Comparison of ENCODE assay signal across 8 mouse cellular contexts in genomic region chr12:113100448-113101076, GRCm38 (mm10). TPM values are rescaled to one million over a fixed set of nuclear protein-coding genes. Genes with fewer than 3 reads are reported as not detected.
DNase-seq lines count a peak whose midpoint lies in the region; ATAC-seq and TF ChIP-seq lines count a peak whose summit lies in the region.

No protein-coding gene starts in this region.

- ATAC-seq in hindbrain, embryonic 11.5 days (ENCODE audit: low FRiP score) = no peak
- ATAC-seq in megakaryocyte-erythroid progenitor cell, adult 5-6 weeks (replicated peaks; ENCODE audit: low FRiP score, low TSS enrichment, poor library complexity, severe bottlenecking) = peak; percentile 31; the same call in 1 of the 2 replicates

- peak overlapping the region; percentile 99; the same call in 1 of the 2 replicates for H3K4me3 ChIP-seq in hindbrain, embryonic 10.5 days
- no peak overlapping the region for H3K4me3 ChIP-seq in hindbrain, embryonic 11.5 days (ENCODE audit: low read depth, low read length)
- H3K4me3 ChIP-seq in C2C12 (ENCODE audit: insufficient read depth, poor library complexity, severe bottlenecking) = no peak overlapping the region

- H3K9ac ChIP-seq in hindbrain, embryonic 11.5 days (ENCODE audit: low read depth, low read length) = no peak overlapping the region

- peak overlapping the region; percentile 1 for H3ac ChIP-seq in C2C12 (ENCODE audit: control insufficient read depth, insufficient read length, low read depth)

- peaks cover 2% of the 10 kb centered on the region for H3K9me3 ChIP-seq in hindbrain, embryonic 10.5 days
- H3K9me3 ChIP-seq in hindbrain, embryonic 11.5 days (ENCODE audit: control insufficient read depth, low read length) = no peaks in the 10 kb centered on the region

- DNase-seq in hindbrain, embryonic 10.5 days (ENCODE audit: low spot score) = no peak
- no peak for DNase-seq in hindbrain, embryonic 11.5 days (ENCODE audit: low spot score)
- DNase-seq in cerebellum, postnatal 10 days = peak; percentile 64 to 75
- peak; percentile 56 to 69 for DNase-seq in heart, postnatal 14 days
- DNase-seq in T-cell, adult 2 months (ENCODE audit: low spot score) = no peak
- no peak for DNase-seq in retina, embryonic 14.5 days (ENCODE audit: low spot score)

- no peak for TF ChIP-seq CTCF in C2C12 (IDR thresholded peaks at IDR 0.05; ENCODE audit: control insufficient read depth, insufficient read depth, insufficient read length)

- H3K79me2 ChIP-seq in C2C12 (ENCODE audit: control insufficient read depth, insufficient read depth) = peaks cover 82% of the 10 kb centered on the region

- intact Hi-C loops in heart, postnatal 14 days (cut with DNase I) = loop anchor here (2.0 kb wide), 1 partner anchor 96 kb away; no protein-coding TSS in a partner anchor

- no peaks in the 10 kb centered on the region for H3K27me3 ChIP-seq in hindbrain, embryonic 10.5 days (ENCODE audit: insufficient read depth, poor library complexity, severe bottlenecking)
- H3K27me3 ChIP-seq in hindbrain, embryonic 11.5 days (ENCODE audit: control insufficient read depth, insufficient read depth, low read length) = no peaks in the 10 kb centered on the region
- no peaks in the 10 kb centered on the region for H3K27me3 ChIP-seq in C2C12 (ENCODE audit: control insufficient read depth, insufficient read depth, insufficient read length)

- no peak overlapping the region for H3K4me2 ChIP-seq in hindbrain, embryonic 11.5 days (replicated peaks; ENCODE audit: low read depth, low read length)

- H3K4me1 ChIP-seq in hindbrain, embryonic 10.5 days (replicated peaks) = peaks cover 61% of the 10 kb centered on the region
- peaks cover 2% of the 10 kb centered on the region for H3K4me1 ChIP-seq in hindbrain, embryonic 11.5 days (replicated peaks; ENCODE audit: control insufficient read depth, insufficient read depth, low read length)

- WGBS in hindbrain, embryonic 10.5 days = 84% methylated on average over 5 of the region's 5 CpGs
- 88% methylated on average over 5 of the region's 5 CpGs for WGBS in hindbrain, embryonic 11.5 days

- no peak overlapping the region for H3K27ac ChIP-seq in hindbrain, embryonic 10.5 days
- no peak overlapping the region for H3K27ac ChIP-seq in hindbrain, embryonic 11.5 days (ENCODE audit: low read depth, low read length)

- H3K79me3 ChIP-seq in C2C12 (ENCODE audit: low read depth) = peaks cover 69% of the 10 kb centered on the region

- peaks cover 47% of the 10 kb centered on the region for H3K36me3 ChIP-seq in hindbrain, embryonic 10.5 days
- no peaks in the 10 kb centered on the region for H3K36me3 ChIP-seq in hindbrain, embryonic 11.5 days (ENCODE audit: control insufficient read depth, insufficient read depth, low read length)
- H3K36me3 ChIP-seq in C2C12 (ENCODE audit: control insufficient read depth, insufficient read depth) = peaks cover 10% of the 10 kb centered on the region

TF ChIP-seq in C2C12, 6 proteins besides CTCF, POLR2A, EP300 and RAD21:
- no peak for TF ChIP-seq CEBPB (IDR thresholded peaks at IDR 0.05; ENCODE audit: low read depth)
- TF ChIP-seq USF1 (IDR thresholded peaks at IDR 0.05; ENCODE audit: low read depth) = no peak
- no peak for TF ChIP-seq MYOD1 (IDR thresholded peaks at IDR 0.05; ENCODE audit: control insufficient read depth, insufficient read length, low read depth)
- TF ChIP-seq MAX (IDR thresholded peaks at IDR 0.05) = no peak
- TF ChIP-seq MYOG (IDR thresholded peaks at IDR 0.05; ENCODE audit: control insufficient read depth, extremely low read depth, insufficient read length) = no peak
- no peak for TF ChIP-seq FOSL1 (IDR thresholded peaks at IDR 0.05; ENCODE audit: insufficient read depth, low read length, poor library complexity, severe bottlenecking)

RNA-seq across cellular contexts. Expression of gene Mta1, which starts 2.5 kb away (rescaled TPM):
- 18.5 and 20.6 TPM in 2 replicates for polyA plus RNA-seq in hindbrain, embryonic 10.5 days (2016; fragmentation: Nextera tagmentation; extraction: Ambion mirVana)
- polyA plus RNA-seq in hindbrain, embryonic 11.5 days (2014; fragmentation: Nextera tagmentation; extraction: Ambion mirVana) = 17.2 and 19.4 TPM in 2 replicates
- 90.8 TPM for polyA plus RNA-seq in C2C12 (2012; fragmentation: generic; extraction: Trizol)
- total RNA-seq in heart, postnatal 14 days (2021) = 10 to 100 TPM; 45.1 to 46.8 TPM
- total RNA-seq in megakaryocyte-erythroid progenitor cell, adult 5-6 weeks (2014; fragmentation: Nextera tagmentation) = 131 and 142 TPM in 2 replicates
- total RNA-seq in megakaryocyte-erythroid progenitor cell, adult 5-6 weeks (2017) = 30.7 and 54.1 TPM in 2 replicates

RNA-seq across cellular contexts. Expression of gene Tex22, which starts 26.3 kb away (rescaled TPM):
- 0.12 TPM in 1 of 2 replicates, not detected in the other for polyA plus RNA-seq in hindbrain, embryonic 10.5 days (2016; fragmentation: Nextera tagmentation; extraction: Ambion mirVana)
- polyA plus RNA-seq in hindbrain, embryonic 11.5 days (2014; fragmentation: Nextera tagmentation; extraction: Ambion mirVana) = 0.26 TPM in 1 of 2 replicates, not detected in the other
- polyA plus RNA-seq in C2C12 (2012; fragmentation: generic; extraction: Trizol) = not detected
- total RNA-seq in heart, postnatal 14 days (2021) = under 1 TPM in 1 of 2 experiments, not detected in 1; 0.27 TPM
- total RNA-seq in megakaryocyte-erythroid progenitor cell, adult 5-6 weeks (2014; fragmentation: Nextera tagmentation) = 2.6 TPM in 1 of 2 replicates, not detected in the other
- not detected in 2 replicates for total RNA-seq in megakaryocyte-erythroid progenitor cell, adult 5-6 weeks (2017)

RNA-seq across cellular contexts. Expression of gene Crip2, which starts 39.5 kb away (rescaled TPM):
- 195 and 260 TPM in 2 replicates for polyA plus RNA-seq in hindbrain, embryonic 10.5 days (2016; fragmentation: Nextera tagmentation; extraction: Ambion mirVana)
- 208 TPM in 2 replicates for polyA plus RNA-seq in hindbrain, embryonic 11.5 days (2014; fragmentation: Nextera tagmentation; extraction: Ambion mirVana)
- polyA plus RNA-seq in C2C12 (2012; fragmentation: generic; extraction: Trizol) = 775 TPM
- 1,000 to 10,000 TPM; 1,350 to 1,351 TPM for total RNA-seq in heart, postnatal 14 days (2021)
- 26.1 and 45.9 TPM in 2 replicates for total RNA-seq in megakaryocyte-erythroid progenitor cell, adult 5-6 weeks (2014; fragmentation: Nextera tagmentation)
- total RNA-seq in megakaryocyte-erythroid progenitor cell, adult 5-6 weeks (2017) = 11.6 and 18.2 TPM in 2 replicates

RNA-seq across cellular contexts. Expression of gene Crip1, which starts 45.6 kb away (rescaled TPM):
- 84.9 and 97.7 TPM in 2 replicates for polyA plus RNA-seq in hindbrain, embryonic 10.5 days (2016; fragmentation: Nextera tagmentation; extraction: Ambion mirVana)
- polyA plus RNA-seq in hindbrain, embryonic 11.5 days (2014; fragmentation: Nextera tagmentation; extraction: Ambion mirVana) = 76.0 and 84.7 TPM in 2 replicates
- polyA plus RNA-seq in C2C12 (2012; fragmentation: generic; extraction: Trizol) = 1,644 TPM
- 100 to 1,000 TPM; 198 to 224 TPM for total RNA-seq in heart, postnatal 14 days (2021)
- 248 and 286 TPM in 2 replicates for total RNA-seq in megakaryocyte-erythroid progenitor cell, adult 5-6 weeks (2014; fragmentation: Nextera tagmentation)
- 191 and 258 TPM in 2 replicates for total RNA-seq in megakaryocyte-erythroid progenitor cell, adult 5-6 weeks (2017)

RNA-seq across cellular contexts. Expression of gene Tedc1, which starts 55.7 kb away (rescaled TPM):
- polyA plus RNA-seq in hindbrain, embryonic 10.5 days (2016; fragmentation: Nextera tagmentation; extraction: Ambion mirVana) = 59.5 and 66.4 TPM in 2 replicates
- polyA plus RNA-seq in hindbrain, embryonic 11.5 days (2014; fragmentation: Nextera tagmentation; extraction: Ambion mirVana) = 28.8 and 31.4 TPM in 2 replicates
- 23.8 TPM for polyA plus RNA-seq in C2C12 (2012; fragmentation: generic; extraction: Trizol)
- 1 to 10 TPM; 1.1 to 2.1 TPM for total RNA-seq in heart, postnatal 14 days (2021)
- total RNA-seq in megakaryocyte-erythroid progenitor cell, adult 5-6 weeks (2014; fragmentation: Nextera tagmentation) = 13.5 and 29.1 TPM in 2 replicates
- 10.7 and 15.7 TPM in 2 replicates for total RNA-seq in megakaryocyte-erythroid progenitor cell, adult 5-6 weeks (2017)

Comparison
In these comparisons a context has a peak if more than half of its experiments do, and no peak if none do; other contexts are left out.
1. DNase-seq: peak in cerebellum, postnatal 10 days (2 of 2) and heart, postnatal 14 days (2 of 2); none in hindbrain, embryonic 10.5 days (single experiment), hindbrain, embryonic 11.5 days (single experiment), T-cell, adult 2 months (single experiment) and retina, embryonic 14.5 days (single experiment).